9 mouse cellular contexts compared by ENCODE assay signal in the genomic region with DNA sequence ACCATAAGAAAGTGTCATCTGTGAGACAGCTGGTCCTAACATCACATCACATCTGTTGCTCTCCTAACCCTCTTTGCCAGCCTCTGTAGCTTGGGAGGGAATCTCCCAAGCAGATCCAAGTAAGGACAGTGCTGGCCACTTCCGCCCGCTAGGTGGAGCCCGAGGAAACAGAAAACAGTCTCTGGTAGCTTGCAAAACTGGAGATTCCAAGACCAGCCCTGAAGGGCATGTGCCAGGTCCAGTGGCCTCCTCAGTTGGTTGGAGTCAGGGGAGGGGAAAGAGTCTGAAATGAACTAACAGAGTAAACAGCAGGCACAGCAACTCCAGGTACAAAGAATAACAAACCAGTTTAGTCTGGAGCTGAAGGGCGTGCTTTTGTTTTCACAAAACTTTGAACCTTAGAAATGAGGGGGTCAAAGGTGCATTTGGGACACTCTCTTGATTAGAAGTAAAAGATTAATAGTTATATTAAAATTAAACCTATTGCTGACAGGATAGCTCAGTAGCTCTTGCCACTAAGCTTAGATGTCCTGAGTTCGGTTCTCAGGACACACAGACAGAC. TPM values are rescaled to one million over a fixed set of nuclear protein-coding genes. Genes with fewer than 3 reads are reported as not detected.
DNase-seq lines count a peak whose midpoint lies in the region; ATAC-seq lines count a peak whose summit lies in the region.
"Had no signal": no experiment of that assay in that cellular context is flagged by ENCODE, and none has a peak within 500 bp of the region (broad histone marks: within the 10 kb centered on the region; RNA-seq: fewer than 3 reads in every experiment).

No protein-coding gene starts in this region.

- ATAC-seq in hindbrain, embryonic 15.5 days (ENCODE audit: low FRiP score, low read depth) = peak; percentile 78

- no peaks in the 10 kb centered on the region for H3K36me3 ChIP-seq in hindbrain, embryonic 15.5 days

- peak; percentile 81 for DNase-seq in R1 (ENCODE audit: low read depth, low spot score)
- DNase-seq in cerebellum, postnatal 25 days = peak; percentile 80 to 88
- DNase-seq in frontal cortex, postnatal 36 days (ENCODE audit: low spot score in 2 of 2) = peak; percentile 82 to 90
- peak; percentile 74 to 76 for DNase-seq in layer of hippocampus, postnatal 36 days
- peak; percentile 96 for DNase-seq in lung, postnatal 36 days
- DNase-seq in right cerebral cortex, adult 2 months (ENCODE audit: low spot score in 2 of 2) = peak; percentile 91 to 95
- DNase-seq in urinary bladder, adult 2 months (ENCODE audit: low spot score) = peak; percentile 65

- H3K27ac ChIP-seq in hindbrain, embryonic 15.5 days (replicated peaks) = no peak overlapping the region

- no peaks in the 10 kb centered on the region for H3K9me3 ChIP-seq in hindbrain, embryonic 15.5 days

- H3K4me3 ChIP-seq in hindbrain, embryonic 15.5 days = no peak overlapping the region
- H3K4me3 ChIP-seq: myocyte had no signal

- no peak overlapping the region for H3K4me2 ChIP-seq in hindbrain, embryonic 15.5 days

- H3K4me1 ChIP-seq in hindbrain, embryonic 15.5 days (replicated peaks) = no peaks in the 10 kb centered on the region

- H3K9ac ChIP-seq in hindbrain, embryonic 15.5 days = no peak overlapping the region

- H3K27me3 ChIP-seq in hindbrain, embryonic 15.5 days = no peaks in the 10 kb centered on the region

- 44% methylated on average over 5 of the region's 5 CpGs for WGBS in hindbrain, embryonic 15.5 days

RNA-seq across cellular contexts. Expression of gene Fdx1, which starts 14.2 kb away (rescaled TPM):
- 38.9 and 42.5 TPM in 2 replicates for polyA plus RNA-seq in hindbrain, embryonic 15.5 days (2015; fragmentation: Nextera tagmentation; extraction: Ambion mirVana)
- total RNA-seq in layer of hippocampus, postnatal 36 days (2021) = 10 to 100 TPM; 19.4 to 21.2 TPM
- 56.6 and 68.7 TPM in 2 replicates for polyA plus RNA-seq in urinary bladder, adult 2 months (2012; rRNA removed)
